In the genomic region with DNA sequence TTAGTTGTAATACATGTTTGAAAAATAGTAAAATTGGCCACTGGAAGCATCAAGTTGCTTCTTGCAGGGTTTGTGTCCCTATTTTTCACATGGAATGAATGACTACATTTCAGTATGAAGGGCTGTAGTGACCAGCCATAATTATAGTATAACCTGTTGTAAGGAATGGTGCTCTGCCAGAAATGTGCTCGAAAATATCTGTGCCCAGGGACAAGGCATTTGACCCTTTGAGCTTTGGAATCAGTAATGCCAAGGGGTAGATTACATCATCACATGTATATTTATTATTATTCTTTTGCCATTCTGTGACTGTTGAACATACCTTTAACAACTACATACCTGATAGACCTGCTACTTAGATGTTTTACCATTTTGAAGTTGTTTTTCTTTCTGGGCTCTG, we compare ENCODE assay signal across 7 mouse cellular contexts. TPM values are rescaled to one million over a fixed set of nuclear protein-coding genes. Genes with fewer than 3 reads are reported as not detected.
A peak's percentile ranks its signal among the peaks of the same experiment; 100 is the strongest.
DNase-seq lines count a peak whose midpoint lies in the region; ATAC-seq and TF ChIP-seq lines count a peak whose summit lies in the region.

No protein-coding gene starts in this region.

- WGBS in limb, embryonic 12.5 days, result 56% methylated on average over 1 of the region's 1 CpGs
- 75% methylated on average over 1 of the region's 1 CpGs for WGBS in limb, embryonic 10.5 days
- 68% methylated on average over 1 of the region's 1 CpGs for WGBS in forebrain, embryonic 14.5 days
- WGBS in intestine, postnatal 0 days, result 24% methylated on average over 1 of the region's 1 CpGs
- WGBS in neural tube, embryonic 14.5 days, result 39% methylated on average over 1 of the region's 1 CpGs

- peak overlapping the region; percentile 71 for H3K4me2 ChIP-seq in limb, embryonic 12.5 days
- H3K4me2 ChIP-seq in forebrain, embryonic 14.5 days (ENCODE audit: low read length), result peak overlapping the region; percentile 76
- peak overlapping the region; percentile 92 for H3K4me2 ChIP-seq in intestine, postnatal 0 days (replicated peaks; ENCODE audit: low read depth)
- peak overlapping the region; percentile 62 for H3K4me2 ChIP-seq in neural tube, embryonic 14.5 days (ENCODE audit: low read depth, low read length)

- no peak overlapping the region for H3K27ac ChIP-seq in limb, embryonic 12.5 days
- no peak overlapping the region for H3K27ac ChIP-seq in limb, embryonic 10.5 days
- H3K27ac ChIP-seq in forebrain, embryonic 14.5 days (ENCODE audit: low read depth, low read length), result no peak overlapping the region
- H3K27ac ChIP-seq in intestine, postnatal 0 days (ENCODE audit: low read depth, low read length), result no peak overlapping the region
- H3K27ac ChIP-seq in neural tube, embryonic 14.5 days (ENCODE audit: low read depth, low read length), result no peak overlapping the region

- peaks cover 17% of the 10 kb centered on the region for H3K4me1 ChIP-seq in limb, embryonic 12.5 days (replicated peaks)
- H3K4me1 ChIP-seq in limb, embryonic 10.5 days, result peaks cover 26% of the 10 kb centered on the region
- H3K4me1 ChIP-seq in forebrain, embryonic 14.5 days (ENCODE audit: control insufficient read depth, insufficient read depth, low read length), result peaks cover 12% of the 10 kb centered on the region
- peaks cover under 1% of the 10 kb centered on the region; the same call in 1 of the 2 replicates for H3K4me1 ChIP-seq in intestine, postnatal 0 days (replicated peaks; ENCODE audit: control insufficient read depth, insufficient read depth, low read length)
- H3K4me1 ChIP-seq in neural tube, embryonic 14.5 days (ENCODE audit: control insufficient read depth, insufficient read depth, low read length), result peaks cover 18% of the 10 kb centered on the region

- H3K4me3 ChIP-seq in limb, embryonic 12.5 days (replicated peaks), result no peak overlapping the region; the same call in 1 of the 2 replicates
- no peak overlapping the region; the same call in 1 of the 2 replicates for H3K4me3 ChIP-seq in limb, embryonic 10.5 days
- H3K4me3 ChIP-seq in forebrain, embryonic 14.5 days (ENCODE audit: low read depth, low read length), result peak overlapping the region; percentile 87; the same call in 1 of the 2 replicates
- no peak overlapping the region for H3K4me3 ChIP-seq in intestine, postnatal 0 days (ENCODE audit: low read depth, low read length)
- no peak overlapping the region; the same call in 1 of the 2 replicates for H3K4me3 ChIP-seq in neural tube, embryonic 14.5 days (ENCODE audit: low read depth, low read length)

- TF ChIP-seq CTCF in intestine, postnatal 0 days (IDR thresholded peaks at IDR 0.05; ENCODE audit: low read depth), result no peak

- H3K9me3 ChIP-seq in limb, embryonic 12.5 days, result no peaks in the 10 kb centered on the region
- H3K9me3 ChIP-seq in limb, embryonic 10.5 days (replicated peaks), result no peaks in the 10 kb centered on the region
- H3K9me3 ChIP-seq in forebrain, embryonic 14.5 days (replicated peaks; ENCODE audit: control insufficient read depth, low read length), result no peaks in the 10 kb centered on the region
- no peaks in the 10 kb centered on the region for H3K9me3 ChIP-seq in intestine, postnatal 0 days (ENCODE audit: control insufficient read depth)
- H3K9me3 ChIP-seq in neural tube, embryonic 14.5 days (ENCODE audit: control insufficient read depth, low read length), result no peaks in the 10 kb centered on the region

- DNase-seq in limb, embryonic 10.5 days (ENCODE audit: low spot score), result no peak
- no peak for DNase-seq in forebrain, embryonic 14.5 days (ENCODE audit: low spot score)
- DNase-seq in thymus, postnatal 4 days, result no peak
- no peak for DNase-seq in natural killer cell, adult 2 months (ENCODE audit: low spot score in 2 of 2)

- no peaks in the 10 kb centered on the region for H3K27me3 ChIP-seq in limb, embryonic 12.5 days
- H3K27me3 ChIP-seq in limb, embryonic 10.5 days (ENCODE audit: low read depth, poor library complexity, severe bottlenecking), result no peaks in the 10 kb centered on the region
- H3K27me3 ChIP-seq in forebrain, embryonic 14.5 days (replicated peaks; ENCODE audit: control insufficient read depth, insufficient read depth, low read length), result no peaks in the 10 kb centered on the region
- no peaks in the 10 kb centered on the region for H3K27me3 ChIP-seq in intestine, postnatal 0 days (replicated peaks; ENCODE audit: control insufficient read depth, insufficient read depth, low read length)
- no peaks in the 10 kb centered on the region for H3K27me3 ChIP-seq in neural tube, embryonic 14.5 days (ENCODE audit: control insufficient read depth, insufficient read depth, low read length)

- no peaks in the 10 kb centered on the region for H3K36me3 ChIP-seq in limb, embryonic 12.5 days
- H3K36me3 ChIP-seq in limb, embryonic 10.5 days, result no peaks in the 10 kb centered on the region
- no peaks in the 10 kb centered on the region for H3K36me3 ChIP-seq in forebrain, embryonic 14.5 days (ENCODE audit: control insufficient read depth, insufficient read depth, low read length)
- H3K36me3 ChIP-seq in intestine, postnatal 0 days (ENCODE audit: control insufficient read depth, insufficient read depth), result no peaks in the 10 kb centered on the region
- H3K36me3 ChIP-seq in neural tube, embryonic 14.5 days (ENCODE audit: control insufficient read depth, insufficient read depth, low read length), result no peaks in the 10 kb centered on the region

- ATAC-seq in limb, embryonic 12.5 days (ENCODE audit: insufficient number of reproducible peaks, insufficient read depth, low FRiP score, low TSS enrichment, low read depth), result no peak
- ATAC-seq in forebrain, embryonic 14.5 days, result no peak
- no peak for ATAC-seq in intestine, postnatal 0 days
- ATAC-seq in neural tube, embryonic 14.5 days (ENCODE audit: low read depth), result no peak

- no peak overlapping the region for H3K9ac ChIP-seq in limb, embryonic 12.5 days (replicated peaks)
- no peak overlapping the region; the same call in 1 of the 2 replicates for H3K9ac ChIP-seq in forebrain, embryonic 14.5 days (ENCODE audit: low read length)
- no peak overlapping the region for H3K9ac ChIP-seq in intestine, postnatal 0 days (ENCODE audit: low read depth, low read length)
- no peak overlapping the region for H3K9ac ChIP-seq in neural tube, embryonic 14.5 days (replicated peaks; ENCODE audit: low read depth, low read length)

RNA-seq across cellular contexts. Expression of a gene that starts 5.9 kb away (rescaled TPM):
- polyA plus RNA-seq in limb, embryonic 12.5 days (2016; fragmentation: Nextera tagmentation; extraction: Ambion mirVana), result 66.8 and 68.0 TPM in 2 replicates
- polyA plus RNA-seq in limb, embryonic 10.5 days (2016; fragmentation: Nextera tagmentation; extraction: Ambion mirVana), result 42.1 and 51.1 TPM in 2 replicates
- polyA plus RNA-seq in forebrain, embryonic 14.5 days (2014; fragmentation: Nextera tagmentation; extraction: Ambion mirVana), result 45.8 and 53.0 TPM in 2 replicates
- polyA plus RNA-seq in intestine, postnatal 0 days (2015; fragmentation: Nextera tagmentation; extraction: Ambion mirVana), result 73.1 and 73.8 TPM in 2 replicates
- 86.7 and 106 TPM in 2 replicates for polyA plus RNA-seq in neural tube, embryonic 14.5 days (2014; fragmentation: Nextera tagmentation; extraction: Ambion mirVana)
